Mouse (Mus musculus): ENCODE measurements at regions not wholly inside any gene's neighbourhood (a gene's known extent, or its start where the extent isn't known, plus 50 kb on each side); places are given as distances from the start of the nearest gene placed in this dataset.

DNA sequence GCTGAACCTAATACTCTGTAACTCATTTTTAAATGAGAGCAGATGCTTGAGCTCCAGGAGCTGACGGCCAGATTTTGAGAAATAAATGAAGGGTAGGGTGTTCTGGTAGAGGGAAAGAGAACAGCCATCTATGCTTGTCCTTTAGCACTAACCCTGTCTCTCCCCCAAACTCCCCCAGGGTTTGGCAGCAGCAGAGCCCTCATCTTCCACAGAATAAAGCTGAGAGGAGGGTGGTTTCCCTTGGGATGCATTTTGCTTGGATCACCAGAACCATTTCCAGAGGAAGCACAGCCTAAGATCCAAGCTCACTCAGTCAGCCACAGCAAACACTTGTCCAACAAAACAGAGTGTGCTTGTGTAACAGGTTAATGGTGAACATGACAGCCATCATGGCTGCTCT lies 464.8 kb upstream of the Marcks start:
- no peak for DNase-seq (ENCODE audit: low read depth)

DNA sequence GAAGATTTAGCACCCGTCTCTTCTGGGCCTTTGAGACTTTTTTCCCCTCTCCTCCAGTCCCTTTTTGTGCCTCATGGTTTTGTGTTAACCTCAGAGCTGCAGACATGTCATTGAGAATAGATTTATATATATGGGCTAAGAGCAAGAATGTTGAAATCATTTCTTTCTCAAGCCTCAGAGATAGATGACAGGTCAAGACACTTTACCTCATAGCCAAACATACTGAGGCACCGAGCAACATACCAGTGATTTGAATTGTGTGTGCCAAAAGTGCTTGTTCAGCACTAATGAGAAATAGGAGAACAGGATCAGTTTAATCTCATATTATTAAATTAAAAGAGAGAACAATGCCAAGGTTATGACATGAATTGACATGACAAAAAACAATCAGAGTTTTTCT lies 464.2 kb upstream of the Marcks start:
- no peak for DNase-seq (ENCODE audit: low read depth)

DNA sequence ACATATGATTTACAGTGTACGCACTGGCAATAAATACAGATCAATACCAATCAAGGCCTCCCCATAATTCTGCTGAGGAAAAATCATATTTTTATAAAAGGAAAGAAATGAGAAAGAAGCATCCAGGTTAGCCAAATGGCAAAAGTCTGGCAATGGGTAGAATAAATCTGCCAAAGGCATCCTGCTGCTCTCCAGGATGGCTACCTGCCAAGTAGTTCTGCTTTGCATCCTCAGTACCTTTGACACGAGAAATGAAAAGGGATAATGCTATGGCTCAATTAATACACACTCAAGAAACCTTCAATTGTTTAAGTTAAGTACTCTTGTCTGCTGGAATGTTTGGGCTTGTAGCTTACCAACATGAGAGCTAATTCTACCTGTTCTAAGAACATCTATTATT lies 451.2 kb upstream of the Marcks start:
- DNase-seq (ENCODE audit: low read depth), result no peak

DNA sequence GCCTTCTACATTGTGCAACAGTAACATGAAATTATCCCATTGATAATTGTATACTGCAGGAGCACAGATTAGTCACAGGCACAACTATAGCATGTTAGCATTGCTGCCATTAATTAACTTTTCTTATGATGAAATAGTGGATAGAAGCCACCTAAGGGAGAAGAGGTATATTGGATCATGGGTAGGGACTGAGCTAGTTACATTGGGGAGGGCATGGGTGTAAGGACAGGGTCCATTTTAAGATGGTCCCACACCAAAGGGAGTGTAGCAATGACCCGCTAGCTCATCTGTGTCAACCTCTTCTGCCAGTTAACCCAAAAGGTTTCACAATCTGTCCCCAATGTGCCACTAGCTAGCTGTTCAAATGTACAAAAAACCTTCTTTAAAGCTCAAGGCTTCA lies 450.3 kb upstream of the Marcks start:
- DNase-seq (ENCODE audit: low read depth), result no peak

DNA sequence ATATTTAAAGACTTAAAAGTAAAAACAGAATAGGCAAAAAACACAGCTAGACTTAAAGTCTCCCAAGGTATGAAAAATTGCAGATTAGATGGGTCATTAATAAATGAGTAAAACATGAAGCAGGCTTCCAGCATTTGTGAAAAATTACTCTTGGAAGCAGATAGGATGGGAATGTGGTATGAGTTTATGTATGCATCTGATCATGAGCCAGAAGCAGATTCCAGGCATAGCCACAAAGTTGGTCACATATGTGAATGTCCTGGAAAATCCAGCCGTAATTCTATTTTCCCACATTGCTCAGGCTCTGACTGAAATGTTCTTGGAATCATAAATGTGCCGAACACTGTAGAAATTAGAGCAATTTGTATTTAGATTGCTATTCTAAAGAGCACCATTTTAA lies 432.5 kb upstream of the Marcks start:
- no peak for DNase-seq (ENCODE audit: low read depth)

DNA sequence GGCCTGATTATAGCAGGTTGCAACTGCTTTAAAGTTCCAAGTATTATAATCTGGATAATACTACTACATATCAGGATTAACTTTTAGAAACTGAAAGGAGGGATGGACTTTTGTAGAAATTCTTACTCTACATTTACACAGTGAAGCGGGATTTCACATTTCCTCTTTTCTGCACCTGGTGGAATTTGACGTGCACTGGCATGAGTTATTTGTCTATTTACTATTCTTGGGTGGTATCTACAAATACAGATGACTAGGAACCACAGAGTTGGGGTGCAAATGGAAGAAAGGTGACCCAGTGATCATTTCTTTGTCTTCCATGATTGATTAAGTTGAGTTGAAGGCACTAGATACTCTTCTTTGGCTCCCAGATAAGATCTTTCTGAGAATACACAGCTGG lies 423.0 kb upstream of the Marcks start:
- no peak for DNase-seq (ENCODE audit: low read depth)

DNA sequence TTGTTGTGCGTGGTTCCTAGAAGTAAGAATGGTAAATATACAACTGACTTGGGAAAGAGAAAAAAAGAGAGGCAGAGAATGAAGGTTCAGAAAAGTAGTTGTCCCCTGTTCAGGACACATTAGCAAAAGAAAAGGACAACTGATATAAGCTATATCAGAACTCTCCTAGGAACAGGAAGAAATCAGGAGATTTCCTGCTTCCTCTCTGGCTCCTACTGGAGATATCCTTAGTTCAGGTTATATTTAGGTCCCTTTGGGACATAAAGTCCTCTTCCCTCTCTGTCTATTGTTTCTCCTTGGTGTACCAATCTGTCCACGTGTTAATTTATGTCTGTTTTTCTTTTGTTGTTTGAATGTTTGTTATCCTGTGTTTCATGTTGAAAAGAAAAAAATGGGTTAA lies 410.7 kb upstream of the Marcks start:
- DNase-seq (ENCODE audit: low read depth), result no peak

DNA sequence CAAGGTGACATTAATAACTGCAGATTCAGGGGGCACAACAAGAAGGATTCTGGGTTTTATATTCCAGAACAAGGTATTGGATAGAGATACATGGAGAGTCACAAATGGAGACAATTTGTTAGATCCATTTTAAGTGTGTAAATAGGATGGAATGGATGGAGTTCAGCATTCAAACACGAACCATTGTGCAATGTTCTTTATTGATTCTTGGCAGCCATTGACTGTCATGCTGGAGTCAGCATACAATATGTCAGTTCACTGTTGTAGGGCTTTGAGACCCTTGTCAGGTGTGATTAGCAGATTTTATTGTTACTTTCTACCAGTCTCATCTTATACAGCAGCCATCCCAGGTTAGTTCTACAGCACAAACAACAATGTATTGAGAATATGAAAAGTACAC lies 402.0 kb upstream of the Marcks start:
- no peak for DNase-seq (ENCODE audit: low read depth)

DNA sequence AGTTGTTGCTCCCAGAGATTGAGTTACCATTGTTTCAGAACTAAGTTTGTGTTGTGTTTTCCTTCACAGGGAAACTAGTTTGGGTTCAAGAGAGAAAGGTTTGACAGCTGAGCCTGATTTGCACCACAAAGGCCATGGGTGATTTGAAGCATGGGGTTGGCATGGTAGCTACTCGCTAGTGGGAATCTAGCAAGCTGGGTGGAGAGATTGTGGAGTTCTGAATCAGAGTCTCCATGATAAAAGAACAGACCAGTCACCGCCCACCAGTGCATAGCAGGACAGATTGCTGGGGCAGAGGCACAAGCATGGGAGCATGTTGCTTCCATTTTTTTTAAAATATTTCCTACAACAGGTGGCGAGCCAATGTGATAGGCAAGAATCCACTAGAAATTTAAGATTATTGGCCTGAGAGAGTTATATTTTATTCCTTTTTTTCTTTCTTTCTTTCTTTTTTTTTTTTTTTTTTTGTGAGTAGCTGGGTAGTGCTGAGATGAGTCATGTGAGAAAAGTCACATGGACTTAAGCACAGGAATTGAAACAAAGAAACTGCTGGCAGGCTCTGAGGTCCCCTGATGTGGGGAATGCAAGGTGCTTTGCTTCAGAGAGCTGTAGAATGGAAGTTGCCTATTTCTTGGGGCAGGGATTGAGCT lies 367.4 kb upstream of the Marcks start:
- DNase-seq (ENCODE audit: low read depth), result no peak

DNA sequence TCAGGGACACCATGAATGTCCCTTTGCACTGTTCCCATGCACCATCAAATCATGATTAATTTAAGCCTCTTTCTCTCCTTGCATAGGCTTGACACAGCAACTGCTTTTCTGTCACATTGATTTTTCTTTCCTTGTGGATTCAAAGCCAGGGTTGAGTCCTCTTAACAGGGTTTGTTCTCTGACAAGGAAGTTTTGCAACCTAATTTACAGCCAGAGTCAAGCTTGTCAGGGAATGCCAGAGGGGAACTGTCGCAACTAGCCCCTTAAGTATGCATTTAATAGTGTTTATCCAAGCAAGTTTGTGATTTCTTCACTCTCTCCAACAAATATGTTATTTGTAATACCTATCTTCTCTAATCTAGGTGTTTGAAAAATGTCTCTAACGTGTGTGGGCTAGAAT lies 365.7 kb upstream of the Marcks start:
- DNase-seq (ENCODE audit: low read depth), result no peak

DNA sequence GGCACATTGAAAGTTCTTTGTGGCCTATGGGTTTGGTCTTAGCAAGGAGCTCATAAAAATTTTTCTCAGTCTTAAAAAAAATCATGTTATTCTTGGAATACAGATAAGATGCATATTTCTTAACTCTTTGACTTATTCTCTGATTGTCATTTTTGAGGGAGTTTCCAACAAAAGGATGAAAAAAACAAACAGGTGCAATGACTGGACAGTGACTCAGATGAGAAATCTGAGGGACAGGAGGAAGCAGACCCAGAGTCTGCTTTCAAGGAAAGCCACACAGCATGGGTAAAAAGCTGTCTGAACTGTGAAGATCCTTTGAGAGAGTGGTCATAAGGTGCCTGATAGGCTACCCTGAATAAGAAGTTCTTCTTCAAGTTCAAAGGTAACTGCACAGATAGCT lies 363.8 kb upstream of the Marcks start:
- no peak for DNase-seq (ENCODE audit: low read depth)

DNA sequence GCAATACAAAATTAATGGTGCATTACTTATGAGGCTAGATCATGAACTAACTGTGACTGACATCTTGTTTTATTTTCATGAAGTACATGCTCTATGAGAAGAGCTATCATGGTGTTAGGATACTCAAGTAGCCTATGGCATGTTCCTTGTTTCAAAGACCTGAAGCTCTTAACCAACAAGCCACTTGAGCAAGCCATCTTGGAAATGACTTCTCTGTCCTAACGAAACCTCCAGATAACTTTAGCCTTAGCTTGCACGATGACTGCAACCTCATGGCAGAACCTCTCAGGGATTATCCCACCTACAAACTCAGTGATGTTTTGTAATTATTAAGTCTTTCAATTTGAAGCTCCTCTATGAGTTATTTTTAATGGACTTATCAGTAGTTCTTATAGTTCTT lies 362.3 kb upstream of the Marcks start:
- DNase-seq (ENCODE audit: low read depth), result no peak

DNA sequence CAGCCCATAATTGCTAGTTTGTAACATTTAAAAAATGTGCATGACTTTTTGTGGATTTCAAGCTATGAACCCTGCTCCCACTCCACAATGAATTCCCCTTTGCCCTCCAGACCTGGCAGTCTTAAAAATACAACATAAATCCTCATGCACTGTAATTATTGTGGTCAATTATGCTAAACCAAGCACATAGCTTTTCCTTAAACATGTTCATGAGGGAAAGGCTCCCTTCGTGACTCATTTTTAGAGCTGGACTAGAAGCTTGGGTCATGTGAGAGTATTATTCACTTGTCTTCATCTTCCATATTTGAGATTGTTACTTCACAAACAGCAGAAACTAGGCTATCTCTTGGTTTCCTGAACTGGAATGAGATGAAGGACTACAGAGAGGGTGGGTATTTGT lies 356.7 kb upstream of the Marcks start:
- DNase-seq (ENCODE audit: low read depth), result no peak

DNA sequence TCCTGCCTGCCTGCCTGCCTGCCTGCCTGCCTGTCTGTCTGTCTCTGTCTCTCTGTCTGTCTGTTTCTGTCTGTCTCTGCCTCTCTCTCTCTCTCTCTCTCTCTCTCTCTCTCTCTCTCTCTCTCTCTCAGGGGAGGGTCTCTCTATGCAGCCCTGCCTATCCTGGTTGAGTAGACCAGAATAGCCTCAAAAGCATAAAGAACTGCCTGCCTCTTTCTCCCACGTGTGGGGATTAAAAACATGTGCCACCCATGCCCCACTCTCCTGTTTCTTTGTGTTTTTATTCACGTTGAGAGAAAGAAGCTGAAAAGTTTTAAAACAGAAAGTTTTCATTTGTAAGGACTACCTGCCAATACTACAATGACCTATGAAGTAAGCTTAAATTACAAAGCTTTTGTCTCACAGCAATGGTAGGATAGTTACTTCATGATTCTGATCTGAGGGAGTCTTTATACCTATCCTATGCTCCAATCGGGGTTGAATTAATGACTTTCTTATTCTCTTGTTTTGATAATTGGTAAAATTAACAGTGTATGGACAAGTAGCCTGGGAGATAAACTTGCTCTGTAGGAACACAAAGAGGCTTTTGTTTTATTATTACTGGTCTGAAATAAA lies 355.9 kb upstream of the Marcks start:
- DNase-seq (ENCODE audit: low read depth), result no peak

DNA sequence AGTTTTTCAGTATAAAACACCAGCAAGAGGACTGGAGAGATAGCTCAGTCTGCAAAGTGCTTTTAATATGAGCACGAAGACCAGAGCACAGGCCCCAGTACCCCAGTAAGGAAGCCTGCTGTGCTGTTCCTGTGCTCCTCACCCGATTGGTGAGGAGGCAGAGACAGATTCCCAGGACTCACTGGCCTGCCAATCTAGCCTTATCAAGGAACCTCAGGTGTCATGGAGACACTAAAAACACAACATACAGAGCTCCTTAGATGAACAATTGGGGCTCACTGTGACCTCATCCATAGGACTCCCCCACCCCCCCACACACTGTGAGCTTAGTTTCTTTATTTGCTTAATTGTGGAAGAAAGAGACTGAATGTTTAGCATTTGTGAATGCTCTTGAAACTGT lies 355.4 kb upstream of the Marcks start:
- DNase-seq (ENCODE audit: low read depth), result no peak

DNA sequence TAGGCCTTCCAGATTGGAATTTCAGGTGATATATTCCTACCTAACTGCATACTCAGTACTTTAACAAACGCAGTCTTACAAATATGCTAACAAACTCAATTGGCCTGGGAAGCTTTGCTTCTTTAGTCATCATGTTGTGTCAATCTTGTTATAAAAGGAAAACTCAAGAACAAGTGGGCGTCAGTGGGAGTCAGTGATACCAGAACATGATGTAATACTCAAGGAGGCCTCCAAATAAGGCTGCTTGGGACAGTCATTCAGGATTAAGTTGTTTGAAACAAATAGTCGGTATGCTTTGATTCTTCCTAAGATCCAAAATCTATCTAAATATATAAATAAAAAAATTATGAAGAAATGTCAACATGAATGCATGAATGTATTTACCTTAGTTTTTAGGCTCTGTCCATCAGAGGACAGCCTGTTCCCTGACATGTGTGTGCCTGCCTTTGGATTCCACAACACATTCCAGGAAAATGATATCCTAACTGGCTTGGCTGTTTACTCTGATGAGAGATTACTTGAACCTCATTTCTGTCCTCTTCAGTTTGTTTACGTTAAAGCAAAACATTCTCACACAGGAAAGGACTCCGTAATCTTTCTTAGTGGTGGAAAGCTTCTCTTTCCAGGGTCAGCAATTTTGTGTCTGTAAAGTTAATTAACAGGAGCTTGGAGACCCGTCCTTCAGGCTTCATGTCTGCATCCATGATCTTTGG lies 345.7 kb upstream of the Marcks start:
- DNase-seq (ENCODE audit: low read depth), result no peak

DNA sequence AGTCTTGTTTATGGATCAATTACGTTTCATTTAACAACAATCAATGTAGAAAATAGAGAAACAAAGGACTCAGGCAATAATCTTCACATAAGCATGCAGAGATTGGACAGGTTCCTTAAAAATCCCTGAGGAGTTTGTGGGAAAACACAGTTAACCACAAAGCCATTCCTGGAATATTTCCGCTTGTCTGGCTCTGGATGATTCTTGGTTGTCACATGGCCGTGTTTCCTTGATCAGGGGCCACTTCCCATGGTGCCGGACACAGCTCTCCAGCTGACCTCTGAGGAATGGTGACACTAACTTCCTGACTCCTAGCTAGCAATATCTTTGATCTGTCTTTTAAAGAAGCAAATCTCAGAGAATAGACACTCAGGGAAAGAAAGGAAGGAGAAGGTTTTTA lies 344.8 kb upstream of the Marcks start:
- no peak for DNase-seq (ENCODE audit: low read depth)

DNA sequence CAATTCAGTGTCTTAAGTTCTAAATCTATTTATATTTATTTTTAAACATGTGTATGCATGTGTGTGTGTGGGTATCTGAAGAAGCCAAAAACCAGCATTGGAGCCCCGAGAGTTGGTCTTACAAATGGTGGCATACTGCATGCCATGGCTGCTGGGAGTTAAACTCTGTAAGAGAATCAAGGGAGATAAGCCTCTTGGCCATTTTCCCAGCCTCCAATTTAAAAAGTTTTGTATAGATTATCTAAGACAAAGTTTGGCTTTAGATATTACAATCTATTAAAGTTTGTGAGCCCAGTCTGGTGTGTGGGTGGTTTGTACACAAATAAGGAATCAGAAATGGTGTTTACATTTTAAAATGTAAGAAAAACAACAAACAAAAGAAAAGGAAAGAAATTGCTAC lies 343.2 kb upstream of the Marcks start:
- no peak for DNase-seq (ENCODE audit: low read depth)

DNA sequence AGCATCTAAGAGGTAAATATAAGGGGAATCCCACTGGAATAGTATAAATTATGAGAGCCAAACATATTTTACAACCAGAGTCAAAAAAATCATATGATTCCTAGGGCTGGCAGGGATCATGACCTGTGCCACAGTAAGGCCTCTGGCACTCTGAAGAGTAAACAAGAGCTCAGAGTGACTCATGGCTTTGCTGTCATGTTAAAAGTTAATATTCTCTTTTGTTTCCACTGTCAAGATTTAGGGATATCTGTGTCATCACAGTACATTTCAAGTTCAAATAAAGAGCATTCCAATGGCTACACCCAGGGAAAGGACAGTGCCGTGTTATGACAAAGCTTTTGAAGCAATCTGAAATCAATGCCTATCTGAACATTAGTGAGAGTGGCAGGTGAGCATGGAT lies 341.6 kb upstream of the Marcks start:
- DNase-seq (ENCODE audit: low read depth), result no peak

DNA sequence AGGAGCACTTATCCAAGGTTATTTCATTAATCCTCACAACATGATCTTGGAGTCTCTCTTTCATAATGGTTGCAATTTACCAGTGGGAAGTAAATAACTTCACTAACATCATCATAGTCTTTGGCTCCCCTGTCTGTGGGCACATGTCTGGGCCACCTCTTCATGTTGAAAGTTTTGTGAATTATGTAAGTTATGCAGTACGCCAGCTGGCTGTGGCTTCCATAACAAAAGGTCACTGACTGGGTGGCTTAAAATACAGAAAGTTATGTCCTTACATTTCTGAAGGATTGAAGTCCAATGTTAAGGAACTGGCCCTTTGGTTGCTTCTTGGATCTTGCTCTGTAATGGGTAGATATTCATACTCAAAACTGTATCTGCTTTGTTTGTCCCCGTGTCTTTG lies 339.4 kb upstream of the Marcks start:
- no peak for DNase-seq (ENCODE audit: low read depth)

DNA sequence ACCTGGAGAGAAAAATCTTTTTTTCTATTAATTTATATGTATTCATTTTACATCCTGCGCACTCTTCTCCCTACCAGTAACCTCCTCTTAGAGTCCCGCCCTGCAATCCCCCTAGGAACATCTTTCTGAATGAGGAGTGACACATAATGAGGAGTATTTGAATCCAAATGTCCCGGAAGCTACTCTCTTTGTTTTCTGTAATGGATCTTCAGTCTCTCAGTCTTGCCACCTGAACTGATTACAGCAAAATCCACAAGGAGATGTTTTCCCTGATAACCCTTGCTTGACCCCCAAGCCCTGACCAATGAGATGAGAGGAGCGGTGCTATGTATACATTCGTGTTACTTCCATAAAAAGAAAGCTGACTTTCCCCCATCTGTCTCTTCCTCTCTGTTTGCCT lies 334.4 kb upstream of the Marcks start:
- no peak for DNase-seq (ENCODE audit: low read depth)

DNA sequence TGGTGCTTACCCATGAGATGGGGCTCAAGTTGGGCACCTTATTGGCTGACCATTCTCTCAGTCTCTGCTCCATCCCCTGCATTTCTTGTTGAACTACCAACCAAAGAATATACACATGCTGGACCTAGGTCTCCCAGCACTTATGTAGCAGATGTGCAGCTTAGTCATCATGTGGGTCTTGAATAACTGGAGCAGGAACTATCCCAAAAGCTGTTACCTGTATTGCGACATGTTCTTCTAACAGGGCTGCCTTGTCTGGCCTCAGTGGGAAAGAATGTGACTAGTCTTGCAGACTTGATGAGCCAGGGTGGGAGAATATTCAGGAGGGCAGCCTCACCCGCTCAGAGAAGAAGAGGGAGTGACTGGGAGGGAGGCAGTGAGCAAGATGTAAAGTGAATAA lies 318.7 kb upstream of the Marcks start:
- no peak for DNase-seq (ENCODE audit: low read depth)

DNA sequence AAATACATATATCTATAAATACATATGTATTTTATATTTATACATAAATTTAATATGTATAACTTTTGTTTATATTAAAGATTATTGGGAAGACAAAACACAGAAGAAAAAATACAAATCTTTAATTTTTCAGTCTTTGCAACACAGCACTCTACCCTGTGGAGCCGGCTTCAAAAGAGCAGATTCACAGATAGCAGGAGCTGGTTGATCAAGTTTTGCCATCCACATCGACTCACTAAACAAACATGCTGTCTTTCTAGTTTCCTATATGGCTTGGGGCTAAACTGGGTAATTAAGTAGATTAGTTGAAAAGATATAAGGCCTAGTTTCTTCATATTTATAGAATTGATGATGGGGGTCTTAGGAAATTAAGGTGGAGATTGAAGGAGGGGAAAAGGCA lies 311.2 kb upstream of the Marcks start:
- DNase-seq (ENCODE audit: low read depth), result no peak

All from c-Kit-positive CD71-positive TER-119-negative erythroid progenitor cells, embryonic 14.5 days (primary cell).